Mouse (Mus musculus) brain, embryonic 14.5 days (tissue): ENCODE measurements around the gene Pepd.

ENCODE experiments used
- CTCF ChIP-seq: fragments of 200-500 bp; IDR thresholded peaks from 2 replicates; pipeline ENCODE4 v1.5.1; 2012; ENCODE audit warnings: inconsistent platforms, mild to moderate bottlenecking, moderate library complexity, borderline replicate concordance; ENCODE audit not compliant: insufficient read depth, insufficient read length; ENCODE audit errors: extremely low read depth
- POLR2A ChIP-seq: fragments of 200-500 bp; IDR thresholded peaks from 2 replicates; pipeline ENCODE4 v1.6.1; 2012; ENCODE audit warnings: mild to moderate bottlenecking, inconsistent platforms, borderline replicate concordance; ENCODE audit not compliant: poor library complexity, insufficient read depth, insufficient read length, severe bottlenecking; ENCODE audit errors: extremely low read depth

- TF ChIP-seq CTCF (no peak), POLR2A (no peak)
These were observed 74.5 kb downstream of the Pepd start for GRCm38 (mm10) chr7:34986575-34987150.
